ENCODE assay signal across 13 mouse cellular contexts in the genomic region with DNA sequence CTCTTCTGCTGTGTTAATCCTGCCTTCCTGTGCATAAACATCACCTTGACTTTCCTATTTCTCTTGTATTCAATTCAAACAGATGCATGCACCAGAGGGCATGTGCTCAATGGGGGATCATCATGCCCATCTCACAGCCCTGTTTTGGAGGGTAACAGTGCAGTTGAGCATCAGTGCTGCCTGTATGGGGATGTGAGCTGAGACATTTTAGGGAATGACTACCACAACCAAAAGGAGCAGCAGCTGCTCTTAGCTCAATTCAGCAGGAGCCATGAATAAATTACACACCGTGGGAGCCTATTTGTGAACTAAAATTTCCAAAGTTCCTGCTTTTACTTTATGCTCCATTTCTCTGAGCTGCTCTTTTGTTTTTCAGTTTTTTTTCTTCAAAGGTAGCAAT.
A peak's percentile ranks its signal among the peaks of the same experiment; 100 is the strongest.
DNase-seq lines count a peak whose midpoint lies in the region; ATAC-seq and TF ChIP-seq lines count a peak whose summit lies in the region.
"Had no signal": no experiment of that assay in that cellular context is flagged by ENCODE, and none has a peak within 500 bp of the region (broad histone marks: within the 10 kb centered on the region; RNA-seq: fewer than 3 reads in every experiment).

No protein-coding gene starts in this region.

- H3K4me1 ChIP-seq in hindbrain, embryonic 11.5 days (replicated peaks; ENCODE audit: control insufficient read depth, insufficient read depth, low read length): no peaks in the 10 kb centered on the region
- H3K4me1 ChIP-seq in hindbrain, embryonic 16.5 days (ENCODE audit: control insufficient read depth, insufficient read depth, low read depth, low read length): no peaks in the 10 kb centered on the region
- no peaks in the 10 kb centered on the region for H3K4me1 ChIP-seq in midbrain, embryonic 11.5 days (ENCODE audit: control insufficient read depth, insufficient read depth, low read length)
- H3K4me1 ChIP-seq in midbrain, embryonic 16.5 days (ENCODE audit: control insufficient read depth, insufficient read depth, low read length): peaks cover 5% of the 10 kb centered on the region; the same call in 1 of the 2 replicates
- H3K4me1 ChIP-seq in forebrain, postnatal 0 days (ENCODE audit: insufficient read depth): no peaks in the 10 kb centered on the region

- H3K4me3 ChIP-seq in hindbrain, embryonic 11.5 days (ENCODE audit: low read depth, low read length): no peak overlapping the region
- H3K4me3 ChIP-seq in hindbrain, embryonic 16.5 days (ENCODE audit: low read length): no peak overlapping the region
- H3K4me3 ChIP-seq in midbrain, embryonic 11.5 days (ENCODE audit: low read depth, low read length): no peak overlapping the region
- H3K4me3 ChIP-seq in midbrain, embryonic 16.5 days (ENCODE audit: low read depth, low read length): no peak overlapping the region
- H3K4me3 ChIP-seq in forebrain, postnatal 0 days (ENCODE audit: low read depth, low read length): no peak overlapping the region
- H3K4me3 ChIP-seq: heart, adult 2 months had no signal

- ATAC-seq in hindbrain, embryonic 11.5 days (ENCODE audit: low FRiP score): peak; percentile 74
- ATAC-seq in hindbrain, embryonic 16.5 days: no peak
- ATAC-seq in midbrain, embryonic 11.5 days (ENCODE audit: low FRiP score): 0 out of 2 replicates have a peak, but pooled peaks have one; percentile 62
- no peak for ATAC-seq in midbrain, embryonic 16.5 days
- 0 out of 2 replicates have a peak, but pooled peaks have one; percentile 47 for ATAC-seq in forebrain, postnatal 0 days

- TF ChIP-seq CTCF in brain, embryonic 14.5 days (IDR thresholded peaks at IDR 0.05; ENCODE audit: borderline replicate concordance, extremely low read depth, insufficient read depth, insufficient read length): no peak
- TF ChIP-seq CTCF in forebrain, postnatal 0 days (IDR thresholded peaks at IDR 0.05; ENCODE audit: low read depth): no peak

- no peak for DNase-seq in hindbrain, embryonic 11.5 days (ENCODE audit: low spot score)
- no peak for DNase-seq in midbrain, embryonic 11.5 days (ENCODE audit: low spot score, missing footprints)
- peak; percentile 42 for DNase-seq in brain, embryonic 14.5 days (ENCODE audit: low read depth)
- DNase-seq in forebrain, postnatal 0 days: peak; percentile 7
- DNase-seq in adrenal gland, adult (ENCODE audit: inconsistent age in 2 of 2, low spot score in 1 of 2): no peak
- DNase-seq: cerebellum, adult 2 months; heart, adult 2 months; kidney, adult 2 months; kidney, postnatal 25 days; lung, postnatal 14 days; thymus, adult 18-20 months had no signal

- H3K36me3 ChIP-seq in hindbrain, embryonic 11.5 days (ENCODE audit: control insufficient read depth, insufficient read depth, low read length): no peaks in the 10 kb centered on the region
- no peaks in the 10 kb centered on the region for H3K36me3 ChIP-seq in hindbrain, embryonic 16.5 days (ENCODE audit: control insufficient read depth, insufficient read depth, low read length)
- H3K36me3 ChIP-seq in midbrain, embryonic 11.5 days (ENCODE audit: control insufficient read depth, insufficient read depth, low read length): no peaks in the 10 kb centered on the region
- no peaks in the 10 kb centered on the region for H3K36me3 ChIP-seq in midbrain, embryonic 16.5 days (ENCODE audit: control insufficient read depth, insufficient read depth, low read length)
- H3K36me3 ChIP-seq in forebrain, postnatal 0 days (ENCODE audit: insufficient read depth): no peaks in the 10 kb centered on the region

- H3K27me3 ChIP-seq in hindbrain, embryonic 11.5 days (ENCODE audit: control insufficient read depth, insufficient read depth, low read length): no peaks in the 10 kb centered on the region
- no peaks in the 10 kb centered on the region for H3K27me3 ChIP-seq in hindbrain, embryonic 16.5 days (replicated peaks; ENCODE audit: control insufficient read depth, insufficient read depth, low read length)
- H3K27me3 ChIP-seq in midbrain, embryonic 11.5 days (ENCODE audit: control insufficient read depth, insufficient read depth, low read length): no peaks in the 10 kb centered on the region
- no peaks in the 10 kb centered on the region for H3K27me3 ChIP-seq in midbrain, embryonic 16.5 days (ENCODE audit: control insufficient read depth, insufficient read depth, low read depth, low read length)
- no peaks in the 10 kb centered on the region for H3K27me3 ChIP-seq in forebrain, postnatal 0 days (ENCODE audit: insufficient read depth, low read length)

- no peak overlapping the region for H3K27ac ChIP-seq in hindbrain, embryonic 11.5 days (ENCODE audit: low read depth, low read length)
- H3K27ac ChIP-seq in hindbrain, embryonic 16.5 days (ENCODE audit: low read depth, low read length): no peak overlapping the region
- H3K27ac ChIP-seq in midbrain, embryonic 11.5 days (ENCODE audit: low read depth, low read length): no peak overlapping the region
- no peak overlapping the region for H3K27ac ChIP-seq in midbrain, embryonic 16.5 days (ENCODE audit: low read length)
- no peak overlapping the region for H3K27ac ChIP-seq in forebrain, postnatal 0 days (ENCODE audit: low read depth, low read length)
- H3K27ac ChIP-seq: heart, adult 2 months had no signal

- WGBS in hindbrain, embryonic 11.5 days: 59% methylated on average over 1 of the region's 1 CpGs
- WGBS in hindbrain, embryonic 16.5 days: 46% methylated on average over 1 of the region's 1 CpGs
- WGBS in midbrain, embryonic 11.5 days: 59% methylated on average over 1 of the region's 1 CpGs
- 24% methylated on average over 1 of the region's 1 CpGs for WGBS in midbrain, embryonic 16.5 days
- 17% methylated on average over 1 of the region's 1 CpGs for WGBS in forebrain, postnatal 0 days

- no peaks in the 10 kb centered on the region for H3K9me3 ChIP-seq in hindbrain, embryonic 11.5 days (ENCODE audit: control insufficient read depth, low read length)
- no peaks in the 10 kb centered on the region for H3K9me3 ChIP-seq in hindbrain, embryonic 16.5 days (ENCODE audit: control insufficient read depth, low read length)
- H3K9me3 ChIP-seq in midbrain, embryonic 11.5 days (ENCODE audit: control insufficient read depth, low read length): no peaks in the 10 kb centered on the region
- H3K9me3 ChIP-seq in midbrain, embryonic 16.5 days (replicated peaks; ENCODE audit: control insufficient read depth, low read length, poor library complexity, severe bottlenecking): no peaks in the 10 kb centered on the region
- H3K9me3 ChIP-seq in forebrain, postnatal 0 days (ENCODE audit: low read length): no peaks in the 10 kb centered on the region

- H3K4me2 ChIP-seq in hindbrain, embryonic 11.5 days (replicated peaks; ENCODE audit: low read depth, low read length): no peak overlapping the region
- H3K4me2 ChIP-seq in hindbrain, embryonic 16.5 days (ENCODE audit: low read length): no peak overlapping the region
- H3K4me2 ChIP-seq in midbrain, embryonic 11.5 days: no peak overlapping the region
- no peak overlapping the region for H3K4me2 ChIP-seq in midbrain, embryonic 16.5 days (ENCODE audit: low read length)
- no peak overlapping the region for H3K4me2 ChIP-seq in forebrain, postnatal 0 days (ENCODE audit: low read depth)

- no peak overlapping the region for H3K9ac ChIP-seq in hindbrain, embryonic 11.5 days (ENCODE audit: low read depth, low read length)
- H3K9ac ChIP-seq in hindbrain, embryonic 16.5 days (ENCODE audit: low read depth, low read length): no peak overlapping the region
- no peak overlapping the region for H3K9ac ChIP-seq in midbrain, embryonic 11.5 days (ENCODE audit: low read length)
- no peak overlapping the region for H3K9ac ChIP-seq in midbrain, embryonic 16.5 days (ENCODE audit: low read depth, low read length)
- H3K9ac ChIP-seq in forebrain, postnatal 0 days: no peak overlapping the region

- TF ChIP-seq POLR2A in brain, embryonic 14.5 days (IDR thresholded peaks at IDR 0.05; ENCODE audit: borderline replicate concordance, extremely low read depth, insufficient read depth, insufficient read length, poor library complexity, severe bottlenecking): no peak

Comparison
In these comparisons a context has a peak if more than half of its experiments do, and no peak if none do; other contexts are left out.
1. ATAC-seq: peak in hindbrain, embryonic 11.5 days (single experiment), midbrain, embryonic 11.5 days (single experiment) and forebrain, postnatal 0 days (single experiment); none in hindbrain, embryonic 16.5 days (single experiment) and midbrain, embryonic 16.5 days (single experiment).
2. DNase-seq: peak in brain, embryonic 14.5 days (single experiment) and forebrain, postnatal 0 days (single experiment); none in hindbrain, embryonic 11.5 days (single experiment), midbrain, embryonic 11.5 days (single experiment) and adrenal gland, adult (0 of 2).